Mouse (Mus musculus): ENCODE data around the gene Cep78.

Cep78 gene

GRCm38 (mm10) chr19:15984449-15985171 lies at the start of gene Cep78:
Cep78 (minus strand) TSS chr19:15984989.
- peak; percentile 93 to 95 for DNase-seq

GRCm38 (mm10) chr19:16031276-16031675 lies 46.5 kb upstream of the Cep78 start:
- DNase-seq: no peak

DNA sequence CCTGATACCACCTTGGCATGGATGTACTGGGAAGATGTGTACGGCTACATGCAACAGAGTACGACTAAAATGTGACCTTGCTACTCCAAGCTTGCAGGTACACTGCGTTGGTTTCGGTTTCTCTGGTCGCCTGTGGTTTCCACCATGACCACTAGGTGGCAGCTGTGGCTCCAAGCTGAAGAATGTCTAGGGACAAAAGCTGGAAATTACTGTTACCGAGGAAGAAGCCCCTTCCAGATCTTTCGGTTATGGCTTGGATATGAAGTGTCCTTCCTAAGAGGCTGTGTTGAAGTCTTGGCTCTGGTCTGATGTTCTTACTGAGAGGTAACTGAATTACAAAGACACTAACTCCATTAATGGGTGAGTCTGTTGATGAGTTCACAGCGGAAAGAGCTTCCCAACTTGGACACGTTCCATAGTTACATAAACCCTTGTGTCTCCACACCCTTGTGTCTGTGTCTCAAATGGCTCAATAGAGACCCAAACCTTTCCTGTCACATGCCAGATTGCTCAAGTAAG lies 44.5 kb upstream of the Cep78 start:
- peak; percentile 54 to 60 for DNase-seq

- no peak for DNase-seq
These were observed 44.0 kb upstream of the Cep78 start for GRCm38 (mm10) chr19:16028746-16029252.

GRCm38 (mm10) chr19:16027876-16028670 lies 43.3 kb upstream of the Cep78 start:
- no peak for DNase-seq

GRCm38 (mm10) chr19:16026276-16026675 lies 41.5 kb upstream of the Cep78 start:
- no peak for DNase-seq

DNA sequence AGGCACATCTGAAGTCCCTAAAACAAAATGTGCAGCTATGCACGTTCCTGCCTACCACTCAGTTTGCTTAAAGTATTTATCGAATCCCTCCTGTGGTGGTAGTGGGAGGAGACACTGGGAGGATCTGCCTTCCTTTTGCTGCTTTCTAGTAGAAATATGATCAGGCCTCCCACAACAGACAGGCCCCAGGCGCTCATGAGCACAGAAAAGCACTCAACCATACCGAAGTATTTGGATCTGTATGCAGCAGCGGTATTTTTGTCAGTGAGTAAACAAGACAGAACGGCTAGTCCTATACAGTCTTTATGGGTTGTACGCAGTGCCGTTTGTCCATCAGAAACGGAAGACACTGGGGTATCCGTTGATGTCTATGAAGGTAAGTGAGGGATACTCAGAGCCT lies 37.4 kb upstream of the Cep78 start:
- DNase-seq: no peak

- DNase-seq: no peak
These were observed 31.4 kb upstream of the Cep78 start for GRCm38 (mm10) chr19:16016171-16016570.

- DNase-seq: peak in 1 of 2 experiments; percentile 23
These were observed 30.6 kb upstream of the Cep78 start for GRCm38 (mm10) chr19:16015191-16015968.

DNA sequence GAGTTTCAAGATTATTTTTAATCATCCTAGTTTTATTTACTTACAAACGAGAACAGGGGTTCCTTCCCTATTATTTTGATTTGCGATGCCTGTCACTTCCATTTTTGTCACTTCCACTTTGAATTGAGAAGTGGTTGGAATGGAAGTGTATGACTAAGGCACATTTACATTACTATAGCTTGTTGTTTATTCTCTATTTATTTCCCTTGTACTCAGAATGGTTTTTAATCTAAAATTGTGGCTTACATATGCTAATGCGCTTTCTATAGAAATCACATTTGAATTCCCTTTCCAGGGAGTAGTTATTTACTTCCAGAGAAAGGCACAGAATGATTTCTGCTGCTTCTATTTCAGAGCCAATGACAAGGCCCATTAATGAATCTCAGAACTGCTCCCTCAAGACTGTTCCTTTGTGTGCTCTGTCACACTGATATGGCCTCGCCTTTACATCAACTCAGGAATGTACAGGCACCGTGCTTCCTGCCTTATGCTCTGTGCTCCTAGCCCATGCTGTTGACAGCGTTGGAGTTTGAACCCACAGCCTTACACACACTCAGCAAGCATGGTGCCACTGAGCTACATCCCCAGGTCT lies 25.1 kb upstream of the Cep78 start:
- DNase-seq: no peak

- no peak for DNase-seq
These were observed 24.3 kb upstream of the Cep78 start for GRCm38 (mm10) chr19:16009111-16009510.

DNA sequence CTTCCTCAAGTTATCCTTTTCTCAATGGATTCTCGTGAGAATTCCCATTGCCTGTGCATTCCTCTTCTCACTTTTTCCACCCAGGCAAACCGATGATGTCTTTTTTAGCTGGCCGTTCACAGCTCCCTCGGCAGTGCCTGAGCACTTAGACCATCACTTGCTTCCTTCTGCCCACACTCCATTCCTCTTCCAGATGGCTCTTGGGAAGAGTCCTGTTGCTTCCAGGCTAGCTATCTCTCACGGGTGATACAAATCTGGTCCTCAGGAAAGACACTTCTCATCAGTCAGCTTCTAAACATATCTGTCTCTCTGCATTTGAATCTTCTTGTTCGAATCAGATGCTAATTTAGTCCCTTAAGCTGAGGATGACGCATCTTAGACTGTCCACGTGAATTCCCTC lies 22.3 kb upstream of the Cep78 start:
- DNase-seq: no peak

DNA sequence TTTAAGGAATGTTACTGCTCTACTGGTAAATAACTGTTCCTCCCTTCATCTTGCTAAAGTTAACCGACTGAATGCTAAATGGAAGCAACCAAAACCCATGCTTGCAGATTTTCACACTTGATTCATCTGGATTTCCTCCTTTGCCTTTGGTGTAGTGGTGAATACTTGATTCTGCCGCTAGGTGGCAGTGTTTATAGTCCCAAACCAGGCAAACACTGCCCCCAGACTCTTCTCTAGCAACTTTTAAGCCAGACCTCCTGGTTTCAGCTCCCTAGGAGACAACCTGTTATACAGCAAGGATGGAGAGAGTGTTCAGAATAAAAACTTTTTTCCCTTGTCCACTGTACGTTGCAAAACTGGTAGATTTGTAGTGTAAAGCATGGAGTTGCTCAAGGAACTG lies 13.4 kb upstream of the Cep78 start:
- DNase-seq: peak in 1 of 2 experiments; percentile 68

GRCm38 (mm10) chr19:15996901-15997564 lies 12.2 kb upstream of the Cep78 start:
- peak; percentile 45 to 46 for DNase-seq

DNA sequence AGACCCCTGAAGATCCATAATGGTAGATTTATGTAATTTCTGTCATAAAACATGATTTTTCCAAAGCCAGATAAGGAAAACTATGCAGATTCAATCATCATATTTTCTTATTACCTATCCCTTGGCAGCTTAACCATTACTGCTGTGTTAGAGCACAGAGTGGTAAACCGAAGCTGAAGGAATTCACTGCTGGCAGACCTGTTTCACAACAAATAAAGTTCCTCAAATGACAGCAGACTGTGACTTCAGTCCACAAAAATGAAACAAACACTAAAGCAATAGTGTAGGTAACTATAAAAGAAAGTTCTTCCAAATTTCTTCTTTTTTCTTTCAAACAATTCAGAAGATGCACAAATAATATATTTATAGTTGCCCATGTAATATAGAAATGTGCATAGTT lies 5.3 kb upstream of the Cep78 start:
- DNase-seq: no peak

GRCm38 (mm10) chr19:15985172-15985713 lies 454 bp upstream of the Cep78 start:
- DNase-seq: no peak

GRCm38 (mm10) chr19:15983739-15984344 lies 947 bp downstream of the Cep78 start:
- DNase-seq: no peak

DNA sequence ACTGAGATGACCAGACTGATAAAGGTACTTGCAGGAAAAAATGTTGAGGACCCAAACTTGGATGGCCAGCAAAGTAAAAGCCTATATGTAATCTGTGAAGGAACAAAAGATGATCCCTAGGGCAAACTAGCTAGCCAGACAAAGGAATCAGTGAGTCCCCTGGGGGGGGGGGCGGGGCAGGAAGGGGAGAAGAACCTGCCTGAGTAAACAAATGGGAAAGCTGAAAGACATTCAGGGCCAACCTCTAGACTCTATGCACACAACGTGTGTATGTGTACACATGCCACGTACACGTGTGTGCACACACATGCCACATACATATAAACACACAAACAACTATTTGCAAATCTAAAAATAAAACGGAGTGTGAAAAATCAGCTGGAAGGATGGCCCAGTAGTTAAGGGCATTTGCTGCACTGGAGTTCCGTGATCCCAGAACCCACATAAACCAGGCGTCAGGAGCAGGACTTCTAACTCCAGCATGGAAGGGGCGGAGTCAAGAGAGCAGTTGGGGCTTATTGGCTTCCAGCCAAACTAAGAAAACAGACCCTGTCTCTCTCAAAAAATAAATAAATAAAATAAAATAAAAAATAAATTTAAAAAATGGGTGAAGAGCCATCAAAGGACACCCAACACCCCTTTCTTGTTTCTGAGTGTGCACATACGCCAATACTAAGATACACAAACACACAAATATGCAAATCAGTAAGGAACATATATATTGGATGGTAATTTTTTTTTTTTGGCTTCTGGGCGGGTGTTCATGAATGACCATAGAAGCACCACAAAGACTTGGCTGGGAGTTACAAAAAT lies 1.7 kb downstream of the Cep78 start:
- DNase-seq: no peak

- peak; percentile 27 to 69 for DNase-seq
These were observed 2.9 kb downstream of the Cep78 start for GRCm38 (mm10) chr19:15981861-15982260.

DNA sequence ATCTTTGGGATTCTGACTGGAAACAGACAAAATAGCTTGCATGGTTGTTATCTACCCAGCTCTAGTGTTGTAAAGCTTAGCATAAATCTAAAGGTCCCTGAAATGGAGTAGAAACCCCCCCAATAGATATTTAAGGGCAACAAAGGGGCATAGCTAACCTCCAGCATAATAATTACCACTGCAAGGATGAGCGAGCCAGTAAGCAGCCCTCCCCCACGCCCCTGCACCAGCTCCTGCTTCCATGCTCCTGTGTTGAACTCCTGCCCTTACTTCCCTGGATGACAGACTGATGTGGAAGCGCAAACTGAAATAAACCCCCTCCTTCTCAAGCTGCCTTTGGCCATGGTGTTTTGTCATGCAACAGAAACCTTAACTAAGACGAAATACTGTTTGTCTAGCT lies 11.4 kb downstream of the Cep78 start:
- no peak for DNase-seq

Data from lung, postnatal 4 days (tissue).